Mouse (Mus musculus) heart, adult 2 months (tissue): ENCODE measurements around the gene Rmdn3.

Experiments used
- CTCF ChIP-seq: fragments of 200-600 bp; IDR thresholded peaks from 2 replicates; pipeline ENCODE4 v1.8.1; 2022; ENCODE audit warnings: antibody characterized with exemption, mild to moderate bottlenecking, moderate library complexity
- POLR2A ChIP-seq: fragments of 200-500 bp; IDR thresholded peaks from 2 replicates; pipeline ENCODE4 v1.6.1; 2011; ENCODE audit warnings: mild to moderate bottlenecking, low read depth, low read length, control low read depth; ENCODE audit not compliant: insufficient read depth

DNA sequence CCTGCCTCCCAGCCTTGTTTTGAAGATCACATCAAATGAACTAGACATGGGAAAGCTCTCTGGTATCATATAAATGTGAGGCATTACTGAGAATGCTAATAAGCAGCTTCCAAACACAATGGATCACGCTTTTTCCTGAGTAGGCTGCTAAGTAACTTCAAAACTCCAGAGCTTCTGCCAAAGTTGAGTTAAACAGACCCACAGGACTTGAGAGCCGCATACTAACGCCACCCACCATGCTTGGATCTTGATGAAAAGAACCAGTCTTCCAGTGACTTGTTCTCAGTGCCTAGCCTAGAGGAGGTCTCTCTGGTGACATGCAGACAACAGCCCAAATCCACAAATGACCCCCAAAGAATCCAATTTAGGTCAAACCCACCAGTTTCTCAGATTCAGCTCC, 42.1 kb upstream of the Rmdn3 start:
- TF ChIP-seq CTCF, result no peak
- TF ChIP-seq POLR2A, result no peak
